Mouse (Mus musculus) small intestine, adult 2 months (tissue): ENCODE measurements around the gene Twf1.

ENCODE experiments used
- CTCF ChIP-seq: fragments of 200-500 bp; IDR thresholded peaks from 2 replicates; pipeline ENCODE4 v1.5.1; 2012; ENCODE audit warnings: low read depth, mild to moderate bottlenecking, control low read depth, inconsistent platforms, low read length, moderate library complexity, mixed read lengths; ENCODE audit not compliant: insufficient replicate concordance, insufficient read length; ENCODE audit errors: extremely low read depth
- POLR2A ChIP-seq: fragments of 200-500 bp; IDR thresholded peaks from 2 replicates; pipeline ENCODE4 v1.6.1; 2012; ENCODE audit warnings: low read depth, mild to moderate bottlenecking, control low read depth, inconsistent platforms, low read length, moderate library complexity

DNA sequence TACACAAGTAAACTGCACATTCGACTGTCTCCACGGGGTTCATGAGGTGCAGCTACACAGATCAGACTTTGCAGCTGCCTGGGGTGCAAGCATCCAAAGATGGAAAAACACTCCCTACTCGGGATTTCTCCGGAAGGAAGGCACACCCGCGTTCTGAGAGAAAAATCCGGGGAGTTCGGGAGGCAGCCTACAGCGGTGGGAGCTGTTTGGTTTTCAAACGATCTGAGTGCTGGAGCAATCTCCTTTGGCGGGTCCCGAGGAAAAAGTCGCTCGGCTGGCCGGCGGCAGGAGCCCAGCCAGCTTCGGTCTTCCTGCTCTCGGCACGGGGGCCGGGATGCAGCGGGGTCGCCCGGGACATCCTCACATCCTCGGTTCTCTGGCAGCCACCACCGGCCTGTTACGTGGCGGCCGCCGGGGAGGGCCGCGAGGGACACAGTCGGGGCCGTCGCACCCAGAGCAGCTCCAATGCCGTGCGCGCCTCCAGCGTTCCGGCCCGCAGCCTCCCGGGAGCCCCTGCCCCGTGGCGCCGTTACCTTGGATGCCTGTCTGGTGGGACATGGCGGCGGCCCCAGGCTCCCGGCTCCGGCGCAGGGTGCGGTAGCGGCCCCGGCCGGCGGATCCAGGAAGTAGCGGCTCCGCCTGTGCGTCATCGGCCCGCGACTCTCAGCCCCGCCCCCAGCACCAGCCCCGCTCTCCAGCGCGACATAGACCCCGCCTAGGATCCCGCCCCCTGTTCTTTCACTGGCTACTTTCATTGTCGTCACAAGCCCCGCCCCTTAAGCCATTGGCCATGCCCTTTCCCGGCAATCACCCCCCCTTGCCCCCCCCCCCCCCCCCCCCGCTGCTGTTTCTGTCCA is at the start of gene Twf1:
- TF ChIP-seq CTCF (0 out of 2 replicates have a peak, but pooled peaks have one; percentile 16), POLR2A (peak; percentile 77; the same call in 1 of the 2 replicates)
